Mouse (Mus musculus) skeletal muscle tissue, postnatal 0 days (tissue): ENCODE measurements around the gene Cfap20. TPM values are rescaled to one million over a fixed set of nuclear protein-coding genes. Genes with fewer than 3 reads are reported as not detected.

Experiments
- polyA plus RNA-seq: library from polyadenylated mRNA; unstranded; fragments of >200 nt; fragmentation: Nextera tagmentation; extraction: Ambion mirVana; gene quantifications from 2 replicates; pipeline ENCODE4 v1.2.1, GENCODE M21; 2015

Cfap20 gene
- 54.0 and 62.0 TPM in 2 replicates for polyA plus RNA-seq

DNA sequence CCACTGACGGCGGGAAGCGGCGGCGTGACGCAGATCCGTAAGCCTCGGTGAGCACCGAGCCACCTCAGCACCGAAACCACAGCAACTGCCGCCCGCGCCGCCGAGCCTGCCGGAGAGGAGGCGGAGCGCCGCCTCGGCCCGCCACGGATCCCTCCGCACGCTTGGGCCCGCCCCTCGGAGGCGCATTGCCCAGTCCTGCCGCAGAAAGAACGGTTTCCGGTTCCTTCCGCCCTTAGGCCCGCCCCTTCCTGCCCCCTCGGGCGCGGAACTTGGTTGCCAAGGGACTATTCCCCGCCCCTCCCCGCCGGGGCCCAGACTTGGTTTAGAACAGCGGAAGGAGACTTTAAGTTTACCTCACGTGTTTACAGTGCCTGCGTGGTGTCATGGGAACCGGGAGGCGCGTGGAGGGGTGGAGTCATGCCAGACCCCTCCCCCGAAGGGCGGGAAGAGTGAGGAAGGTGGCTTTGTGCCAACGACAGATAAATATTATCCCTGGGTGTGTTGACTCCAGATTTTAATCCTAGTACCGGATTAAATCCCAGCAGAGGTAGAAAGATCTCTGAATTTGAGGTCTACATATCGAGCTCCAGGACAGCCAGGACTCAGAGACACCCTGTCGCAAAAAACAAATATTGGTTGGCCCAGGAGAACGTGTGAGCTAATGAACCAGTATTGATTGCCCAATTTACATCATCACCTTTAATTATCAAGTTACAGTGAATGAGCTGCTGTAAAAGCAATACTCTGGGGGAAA, at the start of gene Cfap20:
Gene Cfap20 (minus strand): TSS at position 184 of the 754 bp plus-strand sequence.

Other genes with a start within 250 kb of the Cfap20 start
- gene Kifc3, start 232.1 kb downstream of the Cfap20 start, polyA plus RNA-seq = 17.6 and 18.0 TPM in 2 replicates
- gene Cngb1, start 128.3 kb downstream of the Cfap20 start, polyA plus RNA-seq = 1.7 and 1.8 TPM in 2 replicates
- not detected in 2 replicates for gene Tepp, start 124.3 kb downstream of the Cfap20 start, polyA plus RNA-seq
- gene Zfp319, start 102.9 kb downstream of the Cfap20 start, polyA plus RNA-seq = 3.4 and 3.5 TPM in 2 replicates
- gene Usb1, start 102.6 kb downstream of the Cfap20 start, polyA plus RNA-seq = 17.8 and 20.9 TPM in 2 replicates
- gene Mmp15, start 82.6 kb downstream of the Cfap20 start, polyA plus RNA-seq = 11.2 and 11.5 TPM in 2 replicates
- 5.3 and 6.2 TPM in 2 replicates for gene Csnk2a2, start 55.2 kb upstream of the Cfap20 start, polyA plus RNA-seq
- 0.67 and 1.0 TPM in 2 replicates for gene Ccdc113, start 99.2 kb upstream of the Cfap20 start, polyA plus RNA-seq
- not detected in 2 replicates for gene Prss54, start 141.5 kb upstream of the Cfap20 start, polyA plus RNA-seq
- 2.5 and 2.8 TPM in 2 replicates for gene Gins3, start 198.6 kb upstream of the Cfap20 start, polyA plus RNA-seq
- gene Ndrg4, start 242.1 kb upstream of the Cfap20 start, polyA plus RNA-seq = 10.4 and 12.7 TPM in 2 replicates